Mouse (Mus musculus) heart, adult 2 months (tissue): Measurements from ENCODE around the gene Trim33. TPM values are rescaled to one million over a fixed set of nuclear protein-coding genes. Genes with fewer than 3 reads are reported as not detected.

Source experiments
- DNase-seq, 2 experiments: peaks; one replicate each; pipeline ENCODE4 v3.0.0; 2021
- H3K27ac ChIP-seq: fragments of 200-600 bp; 2 replicates; pipeline ENCODE4 v1.8.1; 2022
- H3K27me3 ChIP-seq: fragments of 200-500 bp; 2 replicates; pipeline ENCODE4 v1.6.1; 2012; ENCODE audit warnings: mild to moderate bottlenecking, low read length, inconsistent platforms, mixed read lengths; ENCODE audit not compliant: control insufficient read depth, insufficient read depth
- H3K36me3 ChIP-seq: fragments of 200-500 bp; 2 replicates; pipeline ENCODE4 v1.6.1; 2012; ENCODE audit warnings: low read length, inconsistent platforms; ENCODE audit not compliant: control insufficient read depth, insufficient read depth
- H3K4me1 ChIP-seq: fragments of 200-500 bp; 2 replicates; pipeline ENCODE4 v1.6.1; 2011; ENCODE audit warnings: low read length; ENCODE audit not compliant: control insufficient read depth, insufficient read depth
- H3K4me3 ChIP-seq: fragments of 200-600 bp; 2 replicates; pipeline ENCODE4 v1.8.1; 2022
- H3K79me2 ChIP-seq: fragments of 200-500 bp; replicated peaks from 2 replicates; pipeline ENCODE4 v1.6.1; 2012; ENCODE audit warnings: mild to moderate bottlenecking, inconsistent platforms, low read length, moderate library complexity, mixed read lengths; ENCODE audit not compliant: control insufficient read depth, insufficient read depth
- H3K9ac ChIP-seq: fragments of 200-500 bp; 2 replicates; pipeline ENCODE4 v1.6.1; 2012; ENCODE audit warnings: low read depth, mild to moderate bottlenecking, control low read depth, inconsistent platforms, low read length, mixed read lengths
- CTCF ChIP-seq: fragments of 200-600 bp; IDR thresholded peaks from 2 replicates; pipeline ENCODE4 v1.8.1; 2022; ENCODE audit warnings: antibody characterized with exemption, mild to moderate bottlenecking, moderate library complexity
- EP300 ChIP-seq: fragments of 200-500 bp; IDR thresholded peaks from 2 replicates; pipeline ENCODE4 v1.6.1; 2011; ENCODE audit warnings: low read depth, low read length, control low read depth; ENCODE audit not compliant: insufficient read depth
- POLR2A ChIP-seq: fragments of 200-500 bp; IDR thresholded peaks from 2 replicates; pipeline ENCODE4 v1.6.1; 2011; ENCODE audit warnings: mild to moderate bottlenecking, low read depth, low read length, control low read depth; ENCODE audit not compliant: insufficient read depth
- WGBS: fragments of 180-500 bp; shearing (Covaris S2); methylation state at CpG from one replicate; pipeline ENCODE4 v1.1.7; 2018; 5-methylcytosine and 5-hydroxymethylcytosine counted together
- intact Hi-C: fragments of 180-260 bp; cut with DNase I; formaldehyde crosslinking; loops from one replicate; pipeline ENCODE4 v1.15.1; 2025
- polyA plus RNA-seq: library from polyadenylated mRNA; depleted of rRNA; stranded (reverse); fragments of >200 nt; gene quantifications from 2 replicates; pipeline ENCODE4 v1.2.3, GENCODE M21; 2012
- total RNA-seq, 2 experiments: library from RNA; stranded (reverse); gene quantifications; 2 replicates each; pipeline ENCODE4 v1.2.3; 2021

The Trim33 gene
- total and polyA plus RNA-seq, 3 experiments: 4.6 to 14.4 (median 13.5) TPM

DNA sequence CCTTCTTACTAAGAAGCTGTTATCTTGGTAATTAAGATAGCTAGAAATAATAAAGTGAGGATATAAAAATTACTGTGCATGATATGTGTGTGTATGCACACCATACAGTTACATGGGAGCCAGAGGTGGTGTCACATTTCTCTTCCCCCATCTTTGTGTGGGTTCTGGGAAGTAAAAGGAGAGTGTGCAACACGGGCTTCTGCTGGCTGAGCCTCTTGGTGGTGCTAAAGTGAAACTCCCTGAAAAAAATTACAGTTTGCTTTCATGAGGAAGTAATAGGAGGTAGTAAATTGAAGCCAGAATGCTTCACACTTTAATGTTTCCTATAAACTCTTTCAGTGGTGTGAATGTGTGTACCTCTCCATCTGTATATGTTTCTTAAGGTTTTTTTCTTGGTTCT, 56.3 kb downstream of the Trim33 start:
- no peaks in the 10 kb centered on the region for H3K27me3 ChIP-seq
- intact Hi-C loops: no loop called here
- no peak overlapping the region for H3K4me3 ChIP-seq
- no peaks in the 10 kb centered on the region for H3K4me1 ChIP-seq
- 51% methylated on average over 1 of the region's 1 CpGs for WGBS
- H3K27ac ChIP-seq: no peak overlapping the region
- no peak overlapping the region for H3K9ac ChIP-seq
- H3K79me2 ChIP-seq: no peaks in the 10 kb centered on the region
- H3K36me3 ChIP-seq: peaks cover 6% of the 10 kb centered on the region
- no peak for DNase-seq
- no peak for TF ChIP-seq CTCF
- TF ChIP-seq EP300: no peak
- no peak for TF ChIP-seq POLR2A

GRCm38 (mm10) chr3:103346658-103347057, 67.6 kb downstream of the Trim33 start:
- WGBS: 94% methylated on average over 2 of the region's 2 CpGs
- Histone ChIP-seq H3K4me1 (no peaks in the 10 kb centered on the region), H3K27me3 (no peaks in the 10 kb centered on the region), H3K9ac (no peak overlapping the region), H3K36me3 (no peaks in the 10 kb centered on the region), H3K27ac (no peak overlapping the region), H3K79me2 (no peaks in the 10 kb centered on the region), H3K4me3 (no peak overlapping the region)
- no peak for DNase-seq
- intact Hi-C loops: no loop called here
- TF ChIP-seq CTCF (no peak), EP300 (no peak), POLR2A (no peak)

DNA sequence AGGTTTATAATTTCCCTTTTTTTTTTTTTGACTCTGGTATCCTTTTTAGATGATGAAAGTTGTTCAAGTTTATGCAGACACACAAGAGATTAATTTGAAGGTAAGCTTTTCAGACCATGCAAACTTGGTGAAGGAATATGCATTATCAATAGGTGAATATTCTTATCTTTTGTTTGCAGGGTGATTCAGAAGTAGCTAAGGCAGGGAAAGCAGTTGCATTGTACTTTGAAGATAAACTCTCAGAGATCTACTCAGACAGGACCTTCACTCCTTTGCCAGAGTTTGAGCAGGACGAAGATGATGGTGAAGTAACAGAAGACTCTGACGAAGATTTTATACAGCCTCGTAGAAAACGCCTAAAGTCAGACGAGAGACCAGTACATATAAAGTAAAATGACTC, 74.4 kb downstream of the Trim33 start:
- H3K4me1 ChIP-seq: no peaks in the 10 kb centered on the region
- no peaks in the 10 kb centered on the region; the same call in 1 of the 2 replicates for H3K36me3 ChIP-seq
- no peaks in the 10 kb centered on the region for H3K27me3 ChIP-seq
- no peak overlapping the region for H3K9ac ChIP-seq
- TF ChIP-seq POLR2A: no peak
- no peak for TF ChIP-seq EP300
- no peak for TF ChIP-seq CTCF
- no peaks in the 10 kb centered on the region for H3K79me2 ChIP-seq
- no peak for DNase-seq
- H3K27ac ChIP-seq: no peak overlapping the region
- intact Hi-C loops: no loop called here
- H3K4me3 ChIP-seq: no peak overlapping the region
- WGBS: 95% methylated on average over 5 of the region's 5 CpGs

GRCm38 (mm10) chr3:103354041-103354440, 74.9 kb downstream of the Trim33 start:
- no peak for DNase-seq
- Histone ChIP-seq H3K4me3 (no peak overlapping the region), H3K27me3 (no peaks in the 10 kb centered on the region), H3K4me1 (no peaks in the 10 kb centered on the region), H3K79me2 (no peaks in the 10 kb centered on the region), H3K36me3 (no peaks in the 10 kb centered on the region; the same call in 1 of the 2 replicates), H3K27ac (no peak overlapping the region), H3K9ac (no peak overlapping the region)
- TF ChIP-seq CTCF (no peak), POLR2A (no peak)
- intact Hi-C loops: no loop called here
- WGBS: 87% methylated on average over 2 of the region's 2 CpGs

DNA sequence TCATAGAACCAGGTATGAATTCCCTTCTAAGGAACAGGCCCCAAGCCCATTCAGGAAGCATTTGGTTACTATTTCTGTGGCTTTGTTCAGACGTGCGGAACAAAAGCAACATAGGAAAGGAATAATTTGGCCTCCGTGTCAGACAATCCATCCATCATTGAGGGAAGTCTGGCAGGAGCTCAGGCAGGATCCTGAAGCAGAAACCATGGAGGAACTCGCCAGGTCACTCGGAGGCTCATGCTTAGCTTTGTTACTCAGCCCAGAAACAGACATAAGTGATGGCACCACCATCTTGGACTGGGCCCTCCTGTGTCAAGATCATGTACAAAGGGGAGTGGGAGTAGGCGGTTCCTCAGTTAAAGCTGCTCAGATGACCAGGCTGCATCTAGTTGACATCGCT, 82.1 kb downstream of the Trim33 start:
- Histone ChIP-seq H3K4me3 (no peak overlapping the region), H3K27me3 (no peaks in the 10 kb centered on the region), H3K27ac (no peak overlapping the region), H3K36me3 (no peaks in the 10 kb centered on the region), H3K79me2 (no peaks in the 10 kb centered on the region), H3K9ac (no peak overlapping the region), H3K4me1 (no peaks in the 10 kb centered on the region)
- intact Hi-C loops: no loop called here
- no peak for TF ChIP-seq POLR2A
- TF ChIP-seq CTCF: no peak
- TF ChIP-seq EP300: no peak
- no peak for DNase-seq
- 80% methylated on average over 7 of the region's 7 CpGs for WGBS

- no peak for DNase-seq
- Histone ChIP-seq H3K4me3 (no peak overlapping the region), H3K4me1 (no peaks in the 10 kb centered on the region), H3K27me3 (no peaks in the 10 kb centered on the region), H3K9ac (no peak overlapping the region), H3K79me2 (no peaks in the 10 kb centered on the region), H3K36me3 (no peaks in the 10 kb centered on the region), H3K27ac (no peak overlapping the region)
- intact Hi-C loops: no loop called here
- TF ChIP-seq CTCF: no peak
- no peak for TF ChIP-seq POLR2A
- no peak for TF ChIP-seq EP300
- WGBS: 74% methylated on average over 11 of the region's 11 CpGs
These were observed 85.3 kb downstream of the Trim33 start for GRCm38 (mm10) chr3:103364182-103364945.
